Mouse (Mus musculus) stomach, postnatal 0 days (tissue): ENCODE measurements around the gene Ush2a.

Experiments
- CTCF ChIP-seq: IDR thresholded peaks from 2 replicates; pipeline ENCODE4 v1.5.1; 2016; ENCODE audit warnings: antibody characterized with exemption, low read depth, mild to moderate bottlenecking, moderate library complexity
- EP300 ChIP-seq: optimal IDR thresholded peaks from 2 replicates; pipeline ENCODE3; 2016; ENCODE audit warnings: antibody characterized with exemption

DNA sequence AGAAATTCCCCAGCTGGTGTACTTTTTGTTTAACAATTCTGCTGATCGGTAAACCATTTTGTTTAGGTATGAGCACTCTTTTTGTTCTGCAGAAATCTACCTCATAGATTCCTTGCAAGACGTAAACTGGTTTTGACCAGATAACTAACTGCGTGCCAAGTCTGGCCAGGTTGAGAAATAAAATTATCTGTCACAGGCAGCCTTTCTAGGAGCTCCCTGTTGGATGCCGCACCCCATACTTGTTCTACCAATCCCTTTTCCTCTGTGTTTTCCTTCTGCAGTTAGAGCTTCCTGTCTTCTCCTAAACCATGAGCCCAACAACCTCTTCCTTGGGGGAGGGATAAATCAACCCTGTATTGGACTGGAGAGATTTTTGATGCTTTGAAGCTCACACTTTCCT is 145.4 kb downstream of the Ush2a start:
- TF ChIP-seq EP300 (no peak), CTCF (no peak)
